Mouse (Mus musculus): ENCODE data around the gene Ehbp1. TPM values are rescaled to one million over a fixed set of nuclear protein-coding genes. Genes with fewer than 3 reads are reported as not detected.

The Ehbp1 gene
- polyA plus RNA-seq, 1 experiment from 2014 or later = 2.5 TPM

GRCm38 (mm10) chr11:22349945-22350344 lies 7.9 kb upstream of the Ehbp1 start:
- ATAC-seq (ENCODE audit: insufficient read depth) = no peak

GRCm38 (mm10) chr11:22348536-22348910 lies 6.4 kb upstream of the Ehbp1 start:
- Histone ChIP-seq H3K27me3 (no peaks in the 10 kb centered on the region), H3K4me1 (replicated peaks) (no peaks in the 10 kb centered on the region), H3K27ac (replicated peaks) (no peak overlapping the region; the same call in 1 of the 2 replicates), H3K9ac (no peak overlapping the region), H3K4me2 (no peak overlapping the region), H3K9me3 (replicated peaks) (no peaks in the 10 kb centered on the region), H3K4me3 (replicated peaks) (no peak overlapping the region), H3K36me3 (replicated peaks) (no peaks in the 10 kb centered on the region)
- WGBS (ENCODE audit: insufficient replicate concordance) = 56% methylated on average over 1 of the region's 1 CpGs
- ATAC-seq (ENCODE audit: insufficient read depth) = no peak

More at GRCm38 (mm10) chr11:22349945-22350344, 7.9 kb upstream of the Ehbp1 start:
- Histone ChIP-seq H3K4me2 (no peak overlapping the region), H3K27me3 (no peaks in the 10 kb centered on the region), H3K9me3 (replicated peaks) (no peaks in the 10 kb centered on the region), H3K9ac (no peak overlapping the region), H3K36me3 (replicated peaks) (no peaks in the 10 kb centered on the region), H3K27ac (replicated peaks) (no peak overlapping the region), H3K4me1 (replicated peaks) (no peaks in the 10 kb centered on the region), H3K4me3 (replicated peaks) (no peak overlapping the region)
- 38% methylated on average over 2 of the region's 2 CpGs for WGBS (ENCODE audit: insufficient replicate concordance)

GRCm38 (mm10) chr11:22347651-22348535 lies 5.8 kb upstream of the Ehbp1 start:
- no peak for ATAC-seq (ENCODE audit: insufficient read depth)
- Histone ChIP-seq H3K9ac (no peak overlapping the region), H3K27me3 (no peaks in the 10 kb centered on the region), H3K4me3 (replicated peaks) (no peak overlapping the region), H3K9me3 (replicated peaks) (no peaks in the 10 kb centered on the region), H3K4me2 (no peak overlapping the region), H3K36me3 (replicated peaks) (no peaks in the 10 kb centered on the region), H3K27ac (replicated peaks) (no peak overlapping the region), H3K4me1 (replicated peaks) (no peaks in the 10 kb centered on the region)
- 56% methylated on average over 13 of the region's 13 CpGs for WGBS (ENCODE audit: insufficient replicate concordance)

- 52% methylated on average over 2 of the region's 2 CpGs for WGBS (ENCODE audit: insufficient replicate concordance)
- H3K27me3 ChIP-seq = no peaks in the 10 kb centered on the region
- no peak overlapping the region for H3K27ac ChIP-seq (replicated peaks)
- no peaks in the 10 kb centered on the region for H3K4me1 ChIP-seq (replicated peaks)
- H3K9ac ChIP-seq = no peak overlapping the region
- ATAC-seq (ENCODE audit: insufficient read depth) = no peak
- no peak overlapping the region for H3K4me3 ChIP-seq (replicated peaks)
- H3K4me2 ChIP-seq = no peak overlapping the region
- no peaks in the 10 kb centered on the region for H3K9me3 ChIP-seq (replicated peaks)
- no peaks in the 10 kb centered on the region for H3K36me3 ChIP-seq (replicated peaks)
Observed at GRCm38 (mm10) chr11:22327302-22327910, 14.7 kb downstream of the Ehbp1 start.

GRCm38 (mm10) chr11:22317824-22318411 lies 24.2 kb downstream of the Ehbp1 start:
- Histone ChIP-seq H3K36me3 (replicated peaks) (no peaks in the 10 kb centered on the region), H3K4me2 (no peak overlapping the region), H3K4me1 (replicated peaks) (no peaks in the 10 kb centered on the region), H3K27me3 (no peaks in the 10 kb centered on the region), H3K4me3 (replicated peaks) (no peak overlapping the region), H3K9me3 (replicated peaks) (no peaks in the 10 kb centered on the region), H3K27ac (replicated peaks) (no peak overlapping the region), H3K9ac (no peak overlapping the region)
- no peak for ATAC-seq (ENCODE audit: insufficient read depth)
- WGBS (ENCODE audit: insufficient replicate concordance) = 65% methylated on average over 6 of the region's 6 CpGs

- 54% methylated on average over 1 of the region's 1 CpGs for WGBS (ENCODE audit: insufficient replicate concordance)
- no peak overlapping the region for H3K4me2 ChIP-seq
- no peak overlapping the region for H3K9ac ChIP-seq
- no peaks in the 10 kb centered on the region for H3K9me3 ChIP-seq (replicated peaks)
- no peak overlapping the region for H3K4me3 ChIP-seq (replicated peaks)
- no peak for ATAC-seq (ENCODE audit: insufficient read depth)
- H3K27ac ChIP-seq (replicated peaks) = no peak overlapping the region
- H3K4me1 ChIP-seq (replicated peaks) = no peaks in the 10 kb centered on the region
- H3K36me3 ChIP-seq (replicated peaks) = no peaks in the 10 kb centered on the region
- no peaks in the 10 kb centered on the region for H3K27me3 ChIP-seq
Observed at GRCm38 (mm10) chr11:22315801-22316200, 26.3 kb downstream of the Ehbp1 start.

- H3K4me3 ChIP-seq (replicated peaks) = no peak overlapping the region
- H3K27ac ChIP-seq (replicated peaks) = no peak overlapping the region
- H3K9me3 ChIP-seq (replicated peaks) = no peaks in the 10 kb centered on the region
- no peak overlapping the region for H3K9ac ChIP-seq
- H3K27me3 ChIP-seq = no peaks in the 10 kb centered on the region
- no peak for ATAC-seq (ENCODE audit: insufficient read depth)
- no peak overlapping the region for H3K4me2 ChIP-seq
- WGBS (ENCODE audit: insufficient replicate concordance) = 45% methylated on average over 6 of the region's 6 CpGs
- H3K4me1 ChIP-seq (replicated peaks) = no peaks in the 10 kb centered on the region
- no peaks in the 10 kb centered on the region for H3K36me3 ChIP-seq (replicated peaks)
Observed at GRCm38 (mm10) chr11:22301164-22301563, 40.9 kb downstream of the Ehbp1 start.

- Histone ChIP-seq H3K36me3 (replicated peaks) (no peaks in the 10 kb centered on the region), H3K9ac (no peak overlapping the region), H3K9me3 (replicated peaks) (no peaks in the 10 kb centered on the region), H3K27me3 (peaks cover 19% of the 10 kb centered on the region; the same call in 1 of the 2 replicates), H3K4me1 (replicated peaks) (peaks cover 27% of the 10 kb centered on the region), H3K27ac (replicated peaks) (no peak overlapping the region), H3K4me3 (replicated peaks) (no peak overlapping the region), H3K4me2 (no peak overlapping the region)
- ATAC-seq (ENCODE audit: insufficient read depth) = no peak
Observed at GRCm38 (mm10) chr11:22289164-22289563, 52.9 kb downstream of the Ehbp1 start.

GRCm38 (mm10) chr11:22287513-22287900 lies 54.6 kb downstream of the Ehbp1 start:
- peaks cover 19% of the 10 kb centered on the region; the same call in 1 of the 2 replicates for H3K27me3 ChIP-seq
- peak overlapping the region; percentile 71 for H3K4me3 ChIP-seq (replicated peaks)
- peak overlapping the region; percentile 48 for H3K9ac ChIP-seq
- H3K4me1 ChIP-seq (replicated peaks) = peaks cover 27% of the 10 kb centered on the region
- ATAC-seq (ENCODE audit: insufficient read depth) = no peak
- H3K9me3 ChIP-seq (replicated peaks) = no peaks in the 10 kb centered on the region
- WGBS (ENCODE audit: insufficient replicate concordance) = 4% methylated on average over 6 of the region's 6 CpGs
- H3K4me2 ChIP-seq = peak overlapping the region; percentile 98
- H3K27ac ChIP-seq (replicated peaks) = peak overlapping the region; percentile 69
- H3K36me3 ChIP-seq (replicated peaks) = no peaks in the 10 kb centered on the region

GRCm38 (mm10) chr11:22286885-22287512 lies 55.1 kb downstream of the Ehbp1 start:
- Histone ChIP-seq H3K9ac (peak overlapping the region; percentile 66), H3K4me1 (replicated peaks) (peaks cover 27% of the 10 kb centered on the region), H3K36me3 (replicated peaks) (no peaks in the 10 kb centered on the region), H3K4me3 (replicated peaks) (peak overlapping the region; percentile 71), H3K27ac (replicated peaks) (peak overlapping the region; percentile 69), H3K4me2 (peak overlapping the region; percentile 98), H3K27me3 (peaks cover 19% of the 10 kb centered on the region; the same call in 1 of the 2 replicates), H3K9me3 (replicated peaks) (no peaks in the 10 kb centered on the region)
- peak; percentile 100 for ATAC-seq (ENCODE audit: insufficient read depth)
- under 1% methylated on average over 43 of the region's 43 CpGs for WGBS (ENCODE audit: insufficient replicate concordance)

GRCm38 (mm10) chr11:22286371-22286872 lies 55.7 kb downstream of the Ehbp1 start:
- peak; percentile 17 for ATAC-seq (ENCODE audit: insufficient read depth)
- peak overlapping the region; percentile 71 for H3K4me3 ChIP-seq (replicated peaks)
- peak overlapping the region; percentile 53 for H3K27ac ChIP-seq (replicated peaks)
- H3K9me3 ChIP-seq (replicated peaks) = no peaks in the 10 kb centered on the region
- WGBS (ENCODE audit: insufficient replicate concordance) = under 1% methylated on average over 39 of the region's 39 CpGs
- peak overlapping the region; percentile 98 for H3K4me2 ChIP-seq
- H3K27me3 ChIP-seq = peaks cover 19% of the 10 kb centered on the region; the same call in 1 of the 2 replicates
- H3K9ac ChIP-seq = peak overlapping the region; percentile 66
- no peaks in the 10 kb centered on the region for H3K36me3 ChIP-seq (replicated peaks)
- peaks cover 27% of the 10 kb centered on the region for H3K4me1 ChIP-seq (replicated peaks)
